Mouse (Mus musculus) stomach, embryonic 14.5 days (tissue): Measurements from ENCODE around the gene Neu3. TPM values are rescaled to one million over a fixed set of nuclear protein-coding genes. Genes with fewer than 3 reads are reported as not detected.

Source experiments
- ATAC-seq: fragments of 200-750 bp; cut with Nextera tagmentation; 2 replicates; pipeline ENCODE4 v1.8.0; 2017; ENCODE audit warnings: low read depth, moderate TSS enrichment; ENCODE audit not compliant: insufficient number of reproducible peaks, insufficient read depth, low FRiP score
- H3K27ac ChIP-seq: fragments of 300-500 bp; sonication (generic); 2 replicates; pipeline ENCODE4 v1.5.1; 2014; ENCODE audit warnings: mild to moderate bottlenecking, low read length, moderate library complexity, mixed read lengths
- H3K27me3 ChIP-seq: fragments of 300-500 bp; sonication (generic); 2 replicates; pipeline ENCODE4 v1.6.1; 2014; ENCODE audit warnings: low read length, control low read depth, mixed read lengths; ENCODE audit not compliant: control insufficient read depth, insufficient read depth
- H3K36me3 ChIP-seq: fragments of 300-500 bp; sonication (generic); 2 replicates; pipeline ENCODE4 v1.6.1; 2014; ENCODE audit warnings: mild to moderate bottlenecking, control low read depth, low read length, moderate library complexity, mixed read lengths; ENCODE audit not compliant: control insufficient read depth, insufficient read depth
- H3K4me1 ChIP-seq: fragments of 300-500 bp; sonication (generic); 2 replicates; pipeline ENCODE4 v1.6.1; 2014; ENCODE audit warnings: low read length, control low read depth, mixed read lengths; ENCODE audit not compliant: control insufficient read depth, insufficient read depth
- H3K4me2 ChIP-seq: fragments of 300-500 bp; sonication (generic); replicated peaks from 2 replicates; pipeline ENCODE4 v1.6.1; 2014; ENCODE audit warnings: low read depth, low read length, control low read depth
- H3K4me3 ChIP-seq: fragments of 300-500 bp; sonication (generic); 2 replicates; pipeline ENCODE4 v1.5.1; 2014; ENCODE audit warnings: low read depth, low read length, control low read depth
- H3K9ac ChIP-seq: fragments of 300-500 bp; sonication (generic); replicated peaks from 2 replicates; pipeline ENCODE4 v1.6.1; 2014; ENCODE audit warnings: low read depth, mild to moderate bottlenecking, control low read depth, low read length, moderate library complexity, mixed read lengths
- H3K9me3 ChIP-seq: fragments of 300-500 bp; sonication (generic); 2 replicates; pipeline ENCODE4 v1.6.1; 2016; ENCODE audit warnings: low read depth, low read length, control low read depth; ENCODE audit not compliant: control insufficient read depth
- WGBS: fragments of 180-500 bp; shearing (Covaris S2); extraction: QIAGEN DNeasy Blood & Tissue Kit; methylation state at CpG from one replicate; pipeline ENCODE4 v1.1.7; 2014; 5-methylcytosine and 5-hydroxymethylcytosine counted together
- polyA plus RNA-seq: library from polyadenylated mRNA; unstranded; fragments of >200 nt; fragmentation: Nextera tagmentation; extraction: Ambion mirVana; gene quantifications from 2 replicates; pipeline ENCODE4 v1.2.1, GENCODE M21; 2014

The Neu3 gene
- polyA plus RNA-seq, 1 experiment from 2014 or later, result 7.1 TPM

DNA sequence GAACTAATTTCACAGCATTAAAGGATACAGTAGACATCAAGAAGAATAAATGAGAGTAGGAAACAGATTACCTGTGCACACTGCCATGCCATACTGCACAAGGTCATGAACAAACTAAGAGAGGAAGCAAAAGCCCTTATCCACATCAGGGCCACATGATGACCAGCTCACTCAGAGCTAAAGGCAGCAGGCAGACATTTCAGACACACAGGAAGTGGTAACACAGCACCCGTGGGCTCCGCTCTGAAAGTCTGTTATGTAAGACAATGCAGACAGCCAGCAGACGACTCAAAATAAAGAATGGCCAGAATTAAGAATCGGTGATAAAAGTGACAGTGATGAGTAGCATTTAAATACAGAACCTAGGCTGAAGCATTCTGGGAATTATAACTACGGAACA lies 46.8 kb downstream of the Neu3 start:
- H3K4me3 ChIP-seq, result no peak overlapping the region
- no peaks in the 10 kb centered on the region for H3K4me1 ChIP-seq
- H3K9me3 ChIP-seq, result no peaks in the 10 kb centered on the region
- no peak overlapping the region for H3K4me2 ChIP-seq
- H3K27me3 ChIP-seq, result no peaks in the 10 kb centered on the region
- no peak overlapping the region for H3K27ac ChIP-seq
- H3K9ac ChIP-seq, result no peak overlapping the region
- no peaks in the 10 kb centered on the region for H3K36me3 ChIP-seq
- ATAC-seq, result no peak
- 63% methylated on average over 5 of the region's 5 CpGs for WGBS

DNA sequence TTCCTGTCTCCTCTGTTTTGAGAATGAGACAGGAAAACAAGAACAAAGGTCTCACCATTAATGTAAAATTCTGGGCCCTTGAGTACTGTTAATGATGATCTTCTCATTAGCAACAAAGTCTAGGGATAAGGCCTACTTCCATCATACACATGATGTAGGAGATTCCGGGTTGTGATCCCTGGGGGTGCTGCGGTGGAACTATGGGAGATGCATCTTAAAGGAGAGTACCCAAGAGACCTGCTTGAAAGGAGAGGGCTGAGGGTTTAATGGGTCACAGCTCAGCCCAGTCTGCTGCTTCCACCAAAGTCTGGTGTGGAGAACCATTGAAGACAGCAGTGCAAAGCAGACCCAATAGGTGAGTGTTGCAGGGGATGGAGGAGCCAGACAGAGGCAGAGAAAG lies 65.0 kb downstream of the Neu3 start, which contains the start of gene Olfr521:
Gene Olfr521, plus strand, starts transcription at position 301 of the 400 bp plus-strand sequence.
- Histone ChIP-seq H3K27ac (no peak within 1 kb of the TSS), H3K4me1 (no peaks in the 10 kb centered on the region), H3K4me2 (no peak within 1 kb of the TSS), H3K4me3 (no peak within 1 kb of the TSS), H3K36me3 (no peaks in the 10 kb centered on the region), H3K9ac (no peak within 1 kb of the TSS), H3K27me3 (no peaks in the 10 kb centered on the region), H3K9me3 (peaks cover 18% of the 10 kb centered on the region)
- no peak for ATAC-seq
- WGBS, result 85% methylated on average over 2 of the region's 2 CpGs

Other genes starting within 250 kb of the Neu3 start
- 1.3 and 1.7 TPM in 2 replicates for gene Tpbgl, start 201.3 kb downstream of the Neu3 start, polyA plus RNA-seq
- gene Slco2b1, start 117.1 kb downstream of the Neu3 start, polyA plus RNA-seq, result 2.3 and 3.3 TPM in 2 replicates
- not detected in 2 replicates for gene Olfr520, start 98.1 kb downstream of the Neu3 start, polyA plus RNA-seq
- not detected in 2 replicates for gene Olfr521, start 64.9 kb downstream of the Neu3 start, polyA plus RNA-seq
- gene Xrra1, start 30.7 kb upstream of the Neu3 start, polyA plus RNA-seq, result 0.29 and 0.50 TPM in 2 replicates
- gene Spcs2, start 35.0 kb upstream of the Neu3 start, polyA plus RNA-seq, result 287 and 322 TPM in 2 replicates
- gene Rnf169, start 152.0 kb upstream of the Neu3 start, polyA plus RNA-seq, result 8.9 and 9.9 TPM in 2 replicates
- 1.0 and 1.4 TPM in 2 replicates for gene Chrdl2, start 177.8 kb upstream of the Neu3 start, polyA plus RNA-seq